Mouse (Mus musculus) neural tube, embryonic 10.5 days (tissue): ENCODE measurements around the gene Vmn1r37.
"Not testable (repeated sequence)": the region's sequence is repeated elsewhere in the genome, so short reads cannot be mapped to it uniquely, and the experiment has no call there.

Experiments used
- DNase-seq: peaks from one replicate; pipeline ENCODE4 v3.0.0-alpha.2; 2017; ENCODE audit warnings: low spot score; ENCODE audit errors: extremely low spot score

Gene Vmn1r37

GRCm38 (mm10) chr6:66729082-66729481 lies at the start of gene Vmn1r37:
Gene Vmn1r37, plus strand, starts transcription at chr6:66729382.
- not testable (repeated sequence) for DNase-seq

DNA sequence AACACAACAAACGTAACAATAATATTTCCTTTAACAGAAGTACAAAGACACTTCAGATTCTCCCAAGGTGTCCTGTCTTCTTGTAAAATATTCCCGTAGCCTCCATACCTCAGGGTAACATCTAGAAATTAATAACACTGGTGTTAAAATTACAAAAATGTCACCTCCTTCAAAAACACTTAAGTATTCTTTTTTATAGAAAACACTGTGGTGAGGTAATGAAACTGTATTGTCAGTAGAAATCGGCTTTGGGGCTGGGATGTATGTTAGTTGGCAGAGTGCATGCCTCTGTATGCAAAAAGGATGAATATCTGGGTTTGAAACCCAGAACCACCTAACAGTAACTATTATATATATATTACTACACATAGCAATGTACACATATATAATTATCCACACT lies 43.4 kb upstream of the Vmn1r37 start, which contains the start of gene Vmn1r35:
Gene Vmn1r35 (minus strand): TSS at position 101 of the 400 bp plus-strand sequence.
- no peak for DNase-seq

DNA sequence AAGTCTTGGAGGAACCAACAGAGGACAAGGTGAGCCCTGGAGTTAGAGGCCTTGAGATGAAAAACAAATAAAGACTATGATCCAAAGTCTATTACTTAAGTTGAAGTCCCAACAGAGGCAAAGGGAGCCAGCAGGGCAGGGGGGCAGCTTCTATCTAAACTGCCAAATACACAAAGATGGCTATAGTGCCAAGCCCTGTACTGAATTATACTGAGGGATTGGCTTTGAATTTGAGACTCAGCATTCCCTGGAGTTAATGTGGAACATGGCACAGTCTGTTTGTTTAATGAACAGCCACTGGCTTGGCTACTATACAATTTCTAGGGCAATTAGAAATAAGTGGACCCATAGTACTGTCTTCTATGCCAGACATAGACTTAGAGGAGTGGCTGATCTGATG lies 20.3 kb upstream of the Vmn1r37 start:
- DNase-seq, result no peak

DNA sequence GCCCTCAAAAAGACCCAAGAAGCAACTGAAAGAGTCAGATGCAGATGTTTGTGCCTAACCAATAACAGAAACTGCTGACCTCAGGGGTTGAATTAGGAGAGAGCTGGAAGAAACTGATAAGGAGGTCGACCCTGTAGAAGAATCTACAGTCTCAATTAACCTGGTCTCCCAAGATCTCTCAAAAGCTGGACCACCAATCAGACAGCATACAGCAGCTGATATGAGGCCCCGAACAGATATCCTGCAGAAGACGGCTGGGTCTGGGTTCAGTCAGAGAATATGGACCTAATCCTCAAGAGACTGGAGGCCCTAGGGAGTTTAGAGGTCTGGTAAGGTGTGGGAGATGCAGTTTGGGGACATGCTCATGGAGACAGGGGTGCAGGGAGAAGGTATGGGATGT lies 15.3 kb upstream of the Vmn1r37 start:
- no peak for DNase-seq

DNA sequence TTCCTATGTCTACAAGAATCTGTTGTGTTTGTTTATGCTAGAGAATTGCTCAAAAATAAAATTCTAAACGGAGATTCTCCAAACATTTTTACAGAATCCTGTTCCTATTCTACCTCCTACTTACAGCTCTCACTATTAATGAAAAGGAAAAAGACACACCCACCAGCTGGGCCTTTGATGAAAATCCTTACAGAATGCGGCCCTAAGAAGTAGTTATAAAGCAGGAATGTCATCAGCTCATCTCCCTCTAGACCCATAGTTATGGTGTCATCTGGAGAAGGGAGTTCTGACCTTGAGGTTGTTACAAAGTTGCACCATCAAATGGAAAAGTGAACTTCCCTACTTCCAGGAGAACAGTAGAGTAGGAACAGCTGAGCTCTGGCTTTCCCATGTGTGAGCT lies 10.1 kb upstream of the Vmn1r37 start, which contains the start of gene Vmn1r36:
Gene Vmn1r36 (minus strand): TSS at position 101 of the 400 bp plus-strand sequence.
- not testable (repeated sequence) for DNase-seq

DNA sequence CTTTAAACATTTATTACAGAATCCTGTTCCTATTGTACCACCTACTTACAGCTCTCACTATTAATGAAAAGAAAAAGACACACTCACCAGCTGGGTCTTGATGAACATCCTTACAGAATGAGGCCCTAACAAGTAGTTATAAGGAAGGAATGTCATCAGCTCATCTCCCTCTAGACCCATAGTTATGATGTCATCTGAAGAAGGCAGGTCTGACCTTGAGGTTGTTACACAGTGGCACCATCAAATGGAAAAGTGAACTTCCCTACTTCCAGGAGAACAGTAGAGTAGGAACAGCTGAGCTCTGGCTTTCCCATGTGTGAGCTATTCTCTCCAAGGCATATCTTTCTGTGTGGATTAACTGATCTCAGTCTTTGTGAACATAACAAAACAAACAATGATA lies 53.3 kb downstream of the Vmn1r37 start, which contains the start of gene Vmn1r38:
Gene Vmn1r38 (minus strand): TSS at position 101 of the 400 bp plus-strand sequence.
- DNase-seq, result not testable (repeated sequence)
